Mouse (Mus musculus) urinary bladder, postnatal 10 days (tissue): Measurements from ENCODE around the gene Gm49337.

Experiments used
- DNase-seq: peaks from one replicate; pipeline ENCODE4 v3.0.0; 2022; ENCODE audit warnings: low spot score

The Gm49337 gene

GRCm38 (mm10) chr4:116336294-116336693 lies 163.1 kb downstream of the Gm49337 start:
- DNase-seq: no peak

DNA sequence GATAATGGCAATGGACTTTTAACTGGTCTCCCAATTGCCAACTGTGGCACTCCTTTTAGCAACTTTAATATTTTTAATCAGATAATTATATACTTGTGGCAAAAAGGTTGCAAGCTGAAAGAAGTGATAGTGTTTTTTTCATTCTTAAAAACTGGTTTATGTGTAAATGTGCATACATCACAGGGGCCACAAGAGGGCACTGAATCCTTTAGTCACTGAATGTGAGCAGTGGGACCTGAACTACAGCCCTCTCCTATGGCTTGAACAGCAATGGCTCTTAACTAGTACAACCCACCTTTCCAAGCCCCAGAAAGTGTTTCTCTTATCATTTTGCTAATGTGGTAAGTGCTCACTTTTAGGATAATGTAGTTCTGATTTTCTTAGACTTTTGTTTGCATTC lies 168.9 kb downstream of the Gm49337 start:
- DNase-seq: no peak
